Mouse (Mus musculus) T-cell, adult 2 months (primary cell): ENCODE data around the gene Kmt2c.
"Not testable (repeated sequence)": the region's sequence is repeated elsewhere in the genome, so short reads cannot be mapped to it uniquely, and the experiment has no call there.

Experiments used
- DNase-seq: peaks from one replicate; pipeline ENCODE4 v3.0.0; 2022; ENCODE audit warnings: low spot score

Kmt2c gene

GRCm38 (mm10) chr5:25368420-25368819 is 130.2 kb downstream of the Kmt2c start:
- no peak for DNase-seq

GRCm38 (mm10) chr5:25367126-25367525 is 131.5 kb downstream of the Kmt2c start:
- no peak for DNase-seq

- no peak for DNase-seq
Measured at GRCm38 (mm10) chr5:25353509-25353908, 145.1 kb downstream of the Kmt2c start.

GRCm38 (mm10) chr5:25331322-25331721 is 167.3 kb downstream of the Kmt2c start:
- DNase-seq = no peak

- DNase-seq = no peak
Measured at GRCm38 (mm10) chr5:25313881-25314280, 184.7 kb downstream of the Kmt2c start.

GRCm38 (mm10) chr5:25310226-25310625 is 188.4 kb downstream of the Kmt2c start:
- DNase-seq = no peak

GRCm38 (mm10) chr5:25296830-25297229 is 201.8 kb downstream of the Kmt2c start:
- DNase-seq = no peak

- no peak for DNase-seq
Measured at GRCm38 (mm10) chr5:25283988-25284387, 214.6 kb downstream of the Kmt2c start.

- DNase-seq = no peak
Measured at GRCm38 (mm10) chr5:25276365-25276764, 222.2 kb downstream of the Kmt2c start.

- no peak for DNase-seq
Measured at GRCm38 (mm10) chr5:25275629-25276028, 223.0 kb downstream of the Kmt2c start.

GRCm38 (mm10) chr5:25268258-25268888 is 230.2 kb downstream of the Kmt2c start:
- DNase-seq = no peak

GRCm38 (mm10) chr5:25262266-25262665 is 236.3 kb downstream of the Kmt2c start:
- no peak for DNase-seq

GRCm38 (mm10) chr5:25261452-25261851 is 237.1 kb downstream of the Kmt2c start:
- DNase-seq = no peak

- no peak for DNase-seq
Measured at GRCm38 (mm10) chr5:25256686-25257085, 241.9 kb downstream of the Kmt2c start.

- no peak for DNase-seq
Measured at GRCm38 (mm10) chr5:25254491-25254890, 244.1 kb downstream of the Kmt2c start.

- DNase-seq = no peak
Measured at GRCm38 (mm10) chr5:25252825-25253544, 245.6 kb downstream of the Kmt2c start.

- no peak for DNase-seq
Measured at GRCm38 (mm10) chr5:25252423-25252822, 246.2 kb downstream of the Kmt2c start.

- DNase-seq = no peak
Measured at GRCm38 (mm10) chr5:25247036-25247435, 251.5 kb downstream of the Kmt2c start.

GRCm38 (mm10) chr5:25246473-25246865 is 252.1 kb downstream of the Kmt2c start:
- no peak for DNase-seq

GRCm38 (mm10) chr5:25245806-25246472 is 252.6 kb downstream of the Kmt2c start:
- no peak for DNase-seq

- DNase-seq = no peak
Measured at GRCm38 (mm10) chr5:25243101-25243500, 255.5 kb downstream of the Kmt2c start.

GRCm38 (mm10) chr5:25224377-25224776 is 274.2 kb downstream of the Kmt2c start:
- DNase-seq = not testable (repeated sequence)
